Mouse (Mus musculus): Measurements from ENCODE around the gene Tpmt.

GRCm38 (mm10) chr13:46990376-46991011 lies 54.0 kb downstream of the Tpmt start:
- TF ChIP-seq GATA1 (IDR thresholded peaks at IDR 0.05; ENCODE audit: low read length) (no peak), TAL1 (IDR thresholded peaks at IDR 0.05; ENCODE audit: low read length) (no peak)

All from erythroblast, embryonic 14.5 days (primary cell).